Mouse (Mus musculus) urinary bladder, adult 18-20 months (tissue): ENCODE measurements around the gene Gm10663.

Experiments
- DNase-seq, 2 experiments: peaks; one replicate each; pipeline ENCODE4 v3.0.0; 2022; ENCODE audit warnings: low spot score in 2 of 2, mixed read lengths in 2 of 2

Gene Gm10663

DNA sequence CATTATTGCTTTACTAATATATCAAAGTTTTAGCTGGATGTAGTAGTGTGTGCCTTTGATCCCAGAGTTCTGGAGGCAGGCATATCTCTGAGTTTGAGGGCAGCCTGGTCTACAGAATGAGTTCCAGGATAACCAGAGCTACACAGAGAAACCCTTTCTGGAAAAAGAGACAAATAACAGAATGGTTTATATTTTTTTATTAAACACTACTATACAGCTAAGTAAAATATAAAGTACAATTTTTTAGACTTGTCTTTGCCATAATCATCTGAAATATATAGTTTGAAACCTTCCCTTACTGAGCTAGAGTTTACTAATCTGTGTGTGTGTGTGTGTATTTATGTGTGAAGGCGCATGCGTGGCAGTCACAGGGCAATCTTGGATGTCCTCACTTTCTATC is at the start of gene Gm10663:
TSS of gene Gm10663 (plus strand) at position 301 of the 400 bp plus-strand sequence.
- DNase-seq, result no peak

DNA sequence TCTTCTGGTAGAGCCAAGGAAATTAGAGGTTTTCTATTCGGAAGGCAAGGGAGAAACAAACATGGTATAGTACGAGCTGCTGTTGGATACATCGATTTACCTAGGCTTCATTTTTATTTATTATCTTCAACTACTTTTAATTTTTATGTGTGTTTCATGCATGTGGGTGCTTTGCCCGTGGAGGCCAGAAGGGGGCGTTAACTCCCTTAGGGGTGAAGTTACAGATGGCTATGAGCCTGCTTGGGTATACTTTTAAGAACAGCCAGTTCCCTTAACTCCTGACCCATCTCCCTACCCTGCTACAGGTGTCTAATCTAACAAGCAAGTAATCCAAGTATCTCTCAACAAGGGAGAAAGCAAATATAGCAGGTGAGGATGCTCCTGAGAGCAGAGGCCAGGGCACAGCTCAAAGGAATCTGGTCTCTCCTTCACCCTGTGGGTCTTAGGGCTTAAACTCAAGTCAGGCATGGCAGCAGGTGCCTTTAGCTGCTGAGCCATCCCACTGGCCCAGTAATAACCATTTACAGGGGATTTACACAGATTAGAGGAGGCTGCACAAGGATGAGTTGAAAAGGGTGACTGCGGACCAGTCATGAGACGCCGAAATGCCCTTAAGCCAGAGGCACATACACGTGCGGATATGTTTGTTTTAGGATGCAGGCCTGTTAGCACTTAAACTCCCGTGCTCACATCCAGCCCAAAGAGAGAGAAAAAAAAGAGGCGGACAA is 45.7 kb upstream of the Gm10663 start:
- DNase-seq, result no peak

- DNase-seq, result no peak
Measured at GRCm38 (mm10) chr8:65029776-65030175, 45.1 kb upstream of the Gm10663 start.

DNA sequence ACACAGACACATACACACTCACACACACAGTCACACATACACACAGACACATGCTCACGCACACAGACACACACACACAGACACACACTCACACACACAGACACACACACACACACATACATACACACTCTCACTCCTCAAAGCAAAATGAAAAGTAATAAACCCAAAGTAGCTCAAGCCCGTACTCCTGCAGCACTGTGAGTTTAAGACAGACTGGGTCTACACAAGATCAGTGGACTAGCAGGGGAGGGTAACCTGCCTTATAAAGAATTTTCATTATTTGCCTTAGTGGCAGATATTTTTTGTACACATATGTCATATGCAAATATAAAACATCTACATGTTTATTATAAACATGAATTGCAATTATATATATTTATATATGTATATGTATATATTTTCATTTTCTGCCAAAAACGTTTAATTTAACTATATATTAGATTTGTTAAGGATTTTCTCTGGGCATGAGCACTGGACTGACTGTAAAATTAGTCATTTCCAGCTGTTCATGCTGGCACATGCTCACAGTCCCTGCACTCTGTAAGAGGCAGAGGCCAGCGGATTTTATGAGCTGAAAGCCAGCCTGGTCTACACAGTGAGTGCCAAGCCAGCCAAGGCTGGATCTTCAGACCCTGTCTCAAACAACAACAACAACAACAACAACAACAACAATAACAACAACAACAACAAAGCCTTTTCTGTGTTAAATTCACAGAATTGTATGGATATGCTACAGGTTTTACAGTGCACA is 43.9 kb upstream of the Gm10663 start:
- DNase-seq, result no peak

GRCm38 (mm10) chr8:65032107-65032506 is 42.7 kb upstream of the Gm10663 start:
- DNase-seq, result no peak

DNA sequence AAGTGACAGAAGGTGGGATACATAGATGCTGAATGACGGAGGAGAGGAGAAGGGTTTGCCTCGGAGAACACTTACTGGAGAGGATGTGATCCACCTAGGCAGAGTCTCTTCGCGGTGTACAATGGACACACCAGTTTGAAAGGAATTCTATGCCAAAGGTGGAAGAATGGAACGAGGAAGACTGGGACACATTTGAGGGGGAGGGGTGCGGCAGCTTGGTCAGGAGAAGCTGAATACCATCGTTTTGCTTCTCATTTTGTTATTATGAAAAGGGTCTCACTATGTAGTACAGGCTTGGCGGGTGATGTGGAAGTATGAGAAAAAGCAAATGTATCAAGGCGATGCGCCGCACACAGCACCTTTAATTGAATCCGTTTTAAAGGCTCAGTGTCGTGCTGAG is 41.8 kb upstream of the Gm10663 start:
- no peak for DNase-seq

GRCm38 (mm10) chr8:65034136-65034535 is 40.7 kb upstream of the Gm10663 start:
- no peak for DNase-seq

GRCm38 (mm10) chr8:65037117-65037533 is 37.7 kb upstream of the Gm10663 start, which contains the start of gene Apela:
Apela (minus strand) TSS chr8:65037336.
- DNase-seq, result no peak

GRCm38 (mm10) chr8:65046565-65046964 is 28.3 kb upstream of the Gm10663 start:
- no peak for DNase-seq

GRCm38 (mm10) chr8:65047193-65047592 is 27.6 kb upstream of the Gm10663 start:
- DNase-seq, result no peak

GRCm38 (mm10) chr8:65047801-65048200 is 27.0 kb upstream of the Gm10663 start:
- no peak for DNase-seq

- no peak for DNase-seq
Measured at GRCm38 (mm10) chr8:65053554-65053953, 21.3 kb upstream of the Gm10663 start.

- DNase-seq, result no peak
Measured at GRCm38 (mm10) chr8:65053968-65054367, 20.9 kb upstream of the Gm10663 start.

- no peak for DNase-seq
Measured at GRCm38 (mm10) chr8:65056722-65057121, 18.1 kb upstream of the Gm10663 start.

- DNase-seq, result no peak
Measured at GRCm38 (mm10) chr8:65062195-65062594, 12.6 kb upstream of the Gm10663 start.

GRCm38 (mm10) chr8:65064071-65064470 is 10.8 kb upstream of the Gm10663 start:
- DNase-seq, result no peak

GRCm38 (mm10) chr8:65065622-65066021 is 9.2 kb upstream of the Gm10663 start:
- DNase-seq, result no peak

GRCm38 (mm10) chr8:65067031-65067430 is 7.8 kb upstream of the Gm10663 start:
- DNase-seq, result no peak

DNA sequence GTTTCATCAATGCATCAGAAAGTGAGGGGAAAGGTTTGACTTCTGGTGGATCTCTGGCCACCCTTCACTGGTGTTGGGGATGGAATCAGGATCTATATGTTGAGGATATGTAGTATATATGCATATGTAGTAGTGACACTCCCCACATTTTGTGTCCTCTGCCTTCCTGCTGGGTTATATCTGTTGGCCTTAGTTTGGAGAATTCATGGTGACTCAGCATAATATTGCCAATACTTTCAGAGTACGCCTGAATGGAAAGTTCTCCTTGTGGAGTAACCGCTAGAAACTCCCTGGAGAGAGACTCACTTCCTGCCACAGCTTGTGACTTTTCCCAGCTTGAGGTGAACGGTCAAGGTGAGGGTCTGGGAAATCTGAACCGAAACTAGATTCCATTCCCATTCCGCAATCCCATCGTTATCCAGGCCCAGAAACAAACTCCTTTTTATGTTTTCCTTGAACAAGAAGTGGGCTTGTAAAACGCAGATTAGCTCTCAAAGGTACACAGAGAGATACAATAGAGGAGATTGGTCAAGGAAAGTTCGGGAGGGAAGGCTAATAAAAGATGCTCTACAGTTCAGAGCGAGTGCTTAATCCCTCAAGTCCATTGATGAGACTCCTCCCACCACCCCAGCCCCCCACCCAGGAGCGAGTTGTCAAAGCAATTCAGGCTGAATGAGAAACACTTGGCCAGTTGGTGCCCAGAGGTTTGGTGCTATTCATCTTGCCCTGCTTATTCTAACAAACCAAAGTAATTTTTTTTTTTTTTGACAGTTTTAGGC is 7.0 kb upstream of the Gm10663 start:
- no peak for DNase-seq

GRCm38 (mm10) chr8:65068473-65068819 is 6.4 kb upstream of the Gm10663 start:
- no peak for DNase-seq

- DNase-seq, result no peak
Measured at GRCm38 (mm10) chr8:65070996-65071395, 3.8 kb upstream of the Gm10663 start.

GRCm38 (mm10) chr8:65080731-65081130 is 5.9 kb downstream of the Gm10663 start:
- no peak for DNase-seq
